Mouse (Mus musculus) urinary bladder, postnatal 14 days (tissue): Measurements from ENCODE around the gene Ppp4r3b.
A peak's percentile ranks its signal among the peaks of the same experiment; 100 is the strongest.

Source experiments
- DNase-seq: peaks from one replicate; pipeline ENCODE4 v3.0.0; 2021; ENCODE audit warnings: low spot score

Gene Ppp4r3b

GRCm38 (mm10) chr11:29172563-29173124 is at the start of gene Ppp4r3b:
TSS of gene Ppp4r3b (plus strand) at chr11:29172890.
- peak; percentile 98 for DNase-seq

GRCm38 (mm10) chr11:29129862-29130384 is 42.8 kb upstream of the Ppp4r3b start:
- DNase-seq = no peak

GRCm38 (mm10) chr11:29130385-29131355 is 42.0 kb upstream of the Ppp4r3b start, which contains the start of gene Pnpt1:
TSS of gene Pnpt1 (plus strand) at chr11:29130744.
- peak; percentile 93 for DNase-seq

- no peak for DNase-seq
These were observed 32.0 kb upstream of the Ppp4r3b start for GRCm38 (mm10) chr11:29140671-29141070.

- no peak for DNase-seq
These were observed 23.8 kb upstream of the Ppp4r3b start for GRCm38 (mm10) chr11:29148901-29149300.

- no peak for DNase-seq
These were observed 9.1 kb upstream of the Ppp4r3b start for GRCm38 (mm10) chr11:29163569-29163968.

GRCm38 (mm10) chr11:29171959-29172391 is 715 bp upstream of the Ppp4r3b start:
- peak; percentile 56 for DNase-seq

- DNase-seq = peak; percentile 59
These were observed 488 bp downstream of the Ppp4r3b start for GRCm38 (mm10) chr11:29173125-29173631.

GRCm38 (mm10) chr11:29173706-29174436 is 1.2 kb downstream of the Ppp4r3b start:
- no peak for DNase-seq

- no peak for DNase-seq
These were observed 6.6 kb downstream of the Ppp4r3b start for GRCm38 (mm10) chr11:29179319-29179718.

- DNase-seq = peak; percentile 3
These were observed 8.0 kb downstream of the Ppp4r3b start for GRCm38 (mm10) chr11:29180657-29181056.

- DNase-seq = no peak
These were observed 9.1 kb downstream of the Ppp4r3b start for GRCm38 (mm10) chr11:29181751-29182150.

- DNase-seq = no peak
These were observed 16.3 kb downstream of the Ppp4r3b start for GRCm38 (mm10) chr11:29188981-29189380.

GRCm38 (mm10) chr11:29203653-29204052 is 31.0 kb downstream of the Ppp4r3b start:
- DNase-seq = no peak

- DNase-seq = no peak
These were observed 37.1 kb downstream of the Ppp4r3b start for GRCm38 (mm10) chr11:29209774-29210173.

- DNase-seq = no peak
These were observed 43.5 kb downstream of the Ppp4r3b start for GRCm38 (mm10) chr11:29216196-29216595.

GRCm38 (mm10) chr11:29219055-29219454 is 46.4 kb downstream of the Ppp4r3b start:
- DNase-seq = no peak

- no peak for DNase-seq
These were observed 49.6 kb downstream of the Ppp4r3b start for GRCm38 (mm10) chr11:29222310-29222709.

GRCm38 (mm10) chr11:29224754-29225153 is 52.1 kb downstream of the Ppp4r3b start:
- DNase-seq = no peak

GRCm38 (mm10) chr11:29228957-29229356 is 56.3 kb downstream of the Ppp4r3b start:
- DNase-seq = no peak

- no peak for DNase-seq
These were observed 60.9 kb downstream of the Ppp4r3b start for GRCm38 (mm10) chr11:29233569-29233968.

GRCm38 (mm10) chr11:29237364-29237763 is 64.7 kb downstream of the Ppp4r3b start:
- no peak for DNase-seq
